Mouse (Mus musculus) forebrain, postnatal 0 days (tissue): ENCODE measurements around the gene Zfpm1. TPM values are rescaled to one million over a fixed set of nuclear protein-coding genes. Genes with fewer than 3 reads are reported as not detected.

ENCODE experiments used
- ATAC-seq: fragments of 200-750 bp; cut with Nextera tagmentation; 2 replicates; pipeline ENCODE4 v1.8.0; 2017; ENCODE audit warnings: mild to moderate bottlenecking, moderate library complexity
- DNase-seq: peaks from one replicate; pipeline ENCODE4 v3.0.0-alpha.2; 2015
- H3K27ac ChIP-seq: fragments of 300-500 bp; sonication (generic); 2 replicates; pipeline ENCODE4 v1.5.1; 2014; ENCODE audit warnings: low read depth, mild to moderate bottlenecking, antibody characterized with exemption, low read length, moderate library complexity, mixed read lengths
- H3K27me3 ChIP-seq: fragments of 300-500 bp; sonication (generic); 2 replicates; pipeline ENCODE4 v1.6.1; 2014; ENCODE audit warnings: mild to moderate bottlenecking, low read length, mixed read lengths; ENCODE audit not compliant: insufficient read depth
- H3K36me3 ChIP-seq: fragments of 300-500 bp; sonication (generic); 2 replicates; pipeline ENCODE4 v1.6.1; 2014; ENCODE audit warnings: mild to moderate bottlenecking, moderate library complexity; ENCODE audit not compliant: insufficient read depth
- H3K4me1 ChIP-seq: fragments of 300-500 bp; sonication (generic); 2 replicates; pipeline ENCODE4 v1.6.1; 2014; ENCODE audit warnings: antibody characterized with exemption; ENCODE audit not compliant: insufficient read depth
- H3K4me2 ChIP-seq: fragments of 300-500 bp; sonication (generic); 2 replicates; pipeline ENCODE4 v1.6.1; 2014; ENCODE audit warnings: low read depth, mild to moderate bottlenecking, moderate library complexity
- H3K4me3 ChIP-seq: fragments of 300-500 bp; sonication (generic); 2 replicates; pipeline ENCODE4 v1.5.1; 2014; ENCODE audit warnings: low read depth, low read length, mixed read lengths
- H3K9ac ChIP-seq: fragments of 300-500 bp; sonication (generic); 2 replicates; pipeline ENCODE4 v1.6.1; 2014; ENCODE audit warnings: mild to moderate bottlenecking
- H3K9me3 ChIP-seq: fragments of 300-500 bp; sonication (generic); 2 replicates; pipeline ENCODE4 v1.6.1; 2016; ENCODE audit warnings: low read length
- CTCF ChIP-seq: sonication (generic); IDR thresholded peaks from 2 replicates; pipeline ENCODE4 v1.5.1; 2016; ENCODE audit warnings: antibody characterized with exemption, control low read depth, low read depth
- WGBS: fragments of 180-500 bp; shearing (Covaris S2); extraction: QIAGEN DNeasy Blood & Tissue Kit; methylation state at CpG from one replicate; pipeline ENCODE4 v1.1.7; 2014; 5-methylcytosine and 5-hydroxymethylcytosine counted together
- polyA plus RNA-seq: library from polyadenylated mRNA; unstranded; fragments of >200 nt; fragmentation: Nextera tagmentation; extraction: Ambion mirVana; gene quantifications from 2 replicates; pipeline ENCODE4 v1.2.1, GENCODE M21; 2015
- total RNA-seq: library from RNA; depleted of rRNA; stranded (reverse); fragments of >200 nt; gene quantifications from 2 replicates; pipeline ENCODE4 v1.2.3, GENCODE M21; 2014

The Zfpm1 gene
- total and polyA plus RNA-seq, 2 experiments from 2014 or later, result 1.1 to 10.1 TPM

DNA sequence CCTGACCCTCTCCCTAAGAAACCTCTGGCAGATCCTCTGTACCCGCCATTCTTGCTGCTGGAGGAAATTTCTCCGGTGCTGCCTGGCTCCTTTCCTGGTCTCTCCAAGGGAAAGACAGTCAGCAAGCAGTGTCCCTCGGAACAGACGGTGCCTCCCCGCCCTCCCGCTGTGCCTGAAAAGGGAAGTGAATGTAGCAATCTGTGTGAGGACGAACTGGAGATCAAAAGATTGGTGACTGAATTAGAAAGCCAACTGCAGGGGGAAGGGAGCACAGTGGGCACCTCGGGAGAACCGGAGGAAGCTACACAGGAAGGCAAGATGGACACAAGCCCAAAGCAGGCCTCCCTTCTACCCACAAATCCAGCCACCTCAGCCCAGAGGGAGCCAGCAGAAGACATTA is 17.7 kb upstream of the Zfpm1 start:
- no peak overlapping the region for H3K4me3 ChIP-seq
- WGBS, result 28% methylated on average over 9 of the region's 9 CpGs
- H3K4me2 ChIP-seq, result no peak overlapping the region
- H3K9me3 ChIP-seq, result no peaks in the 10 kb centered on the region
- H3K4me1 ChIP-seq, result no peaks in the 10 kb centered on the region
- H3K27ac ChIP-seq, result no peak overlapping the region
- H3K36me3 ChIP-seq, result no peaks in the 10 kb centered on the region
- no peak for ATAC-seq
- H3K27me3 ChIP-seq, result no peaks in the 10 kb centered on the region
- no peak overlapping the region for H3K9ac ChIP-seq
- no peak for TF ChIP-seq CTCF
- DNase-seq, result no peak

- no peak for DNase-seq
- H3K4me3 ChIP-seq, result no peak overlapping the region
- H3K27ac ChIP-seq, result no peak overlapping the region
- H3K4me2 ChIP-seq, result no peak overlapping the region
- no peak for TF ChIP-seq CTCF
- H3K36me3 ChIP-seq, result no peaks in the 10 kb centered on the region
- 92% methylated on average over 8 of the region's 8 CpGs for WGBS
- H3K9me3 ChIP-seq, result no peaks in the 10 kb centered on the region
- no peaks in the 10 kb centered on the region for H3K27me3 ChIP-seq
- H3K9ac ChIP-seq, result no peak overlapping the region
- H3K4me1 ChIP-seq, result no peaks in the 10 kb centered on the region; the same call in 1 of the 2 replicates
- ATAC-seq, result no peak
Observed at GRCm38 (mm10) chr8:122265522-122265921, 16.4 kb upstream of the Zfpm1 start.

GRCm38 (mm10) chr8:122266867-122267266 is 15.1 kb upstream of the Zfpm1 start:
- Histone ChIP-seq H3K9ac (no peak overlapping the region), H3K27ac (no peak overlapping the region), H3K4me1 (no peaks in the 10 kb centered on the region; the same call in 1 of the 2 replicates), H3K4me3 (no peak overlapping the region), H3K4me2 (no peak overlapping the region), H3K9me3 (no peaks in the 10 kb centered on the region), H3K27me3 (no peaks in the 10 kb centered on the region), H3K36me3 (no peaks in the 10 kb centered on the region)
- ATAC-seq (no peak), DNase-seq (peak; percentile 37)
- TF ChIP-seq CTCF, result no peak
- 15% methylated on average over 13 of the region's 13 CpGs for WGBS

- Histone ChIP-seq H3K27me3 (no peaks in the 10 kb centered on the region), H3K36me3 (no peaks in the 10 kb centered on the region), H3K27ac (no peak overlapping the region), H3K4me3 (peak overlapping the region; percentile 36), H3K9me3 (no peaks in the 10 kb centered on the region), H3K4me1 (no peaks in the 10 kb centered on the region; the same call in 1 of the 2 replicates), H3K4me2 (peak overlapping the region; percentile 61), H3K9ac (peak overlapping the region; percentile 51)
- 69% methylated on average over 24 of the region's 24 CpGs for WGBS
- peak; percentile 12 for ATAC-seq
- no peak for TF ChIP-seq CTCF
- no peak for DNase-seq
Observed at GRCm38 (mm10) chr8:122268861-122269260, 13.1 kb upstream of the Zfpm1 start.

GRCm38 (mm10) chr8:122269404-122269803 is 12.5 kb upstream of the Zfpm1 start:
- peak overlapping the region; percentile 61 for H3K4me2 ChIP-seq
- H3K4me1 ChIP-seq, result no peaks in the 10 kb centered on the region; the same call in 1 of the 2 replicates
- H3K4me3 ChIP-seq, result peak overlapping the region; percentile 36
- TF ChIP-seq CTCF, result peak; percentile 99
- DNase-seq, result peak; percentile 89
- no peak overlapping the region for H3K27ac ChIP-seq
- WGBS, result 5% methylated on average over 21 of the region's 21 CpGs
- no peaks in the 10 kb centered on the region for H3K36me3 ChIP-seq
- no peaks in the 10 kb centered on the region for H3K27me3 ChIP-seq
- no peaks in the 10 kb centered on the region for H3K9me3 ChIP-seq
- peak overlapping the region; percentile 51 for H3K9ac ChIP-seq
- ATAC-seq, result peak; percentile 83

- no peaks in the 10 kb centered on the region; the same call in 1 of the 2 replicates for H3K4me1 ChIP-seq
- WGBS, result 72% methylated on average over 7 of the region's 7 CpGs
- ATAC-seq (no peak), DNase-seq (no peak)
- no peak overlapping the region for H3K9ac ChIP-seq
- H3K27ac ChIP-seq, result no peak overlapping the region
- H3K4me3 ChIP-seq, result no peak overlapping the region
- no peaks in the 10 kb centered on the region for H3K27me3 ChIP-seq
- H3K4me2 ChIP-seq, result no peak overlapping the region
- H3K9me3 ChIP-seq, result no peaks in the 10 kb centered on the region
- no peaks in the 10 kb centered on the region for H3K36me3 ChIP-seq
- no peak for TF ChIP-seq CTCF
Observed at GRCm38 (mm10) chr8:122270555-122270954, 11.4 kb upstream of the Zfpm1 start.

- Histone ChIP-seq H3K4me3 (no peak overlapping the region), H3K4me1 (no peaks in the 10 kb centered on the region; the same call in 1 of the 2 replicates), H3K9ac (no peak overlapping the region), H3K27ac (no peak overlapping the region), H3K36me3 (no peaks in the 10 kb centered on the region), H3K9me3 (no peaks in the 10 kb centered on the region), H3K4me2 (no peak overlapping the region), H3K27me3 (no peaks in the 10 kb centered on the region)
- TF ChIP-seq CTCF, result peak; percentile 95
- WGBS, result 9% methylated on average over 5 of the region's 5 CpGs
- DNase-seq (peak; percentile 79), ATAC-seq (peak; percentile 67)
Observed at GRCm38 (mm10) chr8:122273152-122273551, 8.8 kb upstream of the Zfpm1 start.
